Mouse (Mus musculus): ENCODE results near the gene Pdp2. TPM values are rescaled to one million over a fixed set of nuclear protein-coding genes. Genes with fewer than 3 reads are reported as not detected.
"Not testable (repeated sequence)": the region's sequence is repeated elsewhere in the genome, so short reads cannot be mapped to it uniquely, and the experiment has no call there.

The Pdp2 gene
- polyA plus RNA-seq, 1 experiment from 2014 or later, result 10.0 TPM

GRCm38 (mm10) chr8:104638010-104638409, 46.8 kb downstream of the Pdp2 start:
- H3K36me3 ChIP-seq (replicated peaks; ENCODE audit: insufficient read depth, low read length), result peaks cover 9% of the 10 kb centered on the region
- H3K4me2 ChIP-seq (ENCODE audit: low read depth, low read length), result no peak overlapping the region
- WGBS (ENCODE audit: insufficient replicate concordance), result 74% methylated on average over 6 of the region's 6 CpGs
- H3K27ac ChIP-seq (ENCODE audit: low read depth), result no peak overlapping the region
- ATAC-seq, result no peak
- no peaks in the 10 kb centered on the region for H3K27me3 ChIP-seq (ENCODE audit: insufficient read depth, low read length)
- no peak overlapping the region for H3K9ac ChIP-seq (replicated peaks)
- H3K4me1 ChIP-seq (ENCODE audit: insufficient read depth), result peaks cover 22% of the 10 kb centered on the region
- H3K9me3 ChIP-seq (ENCODE audit: low read length), result no peaks in the 10 kb centered on the region
- TF ChIP-seq CTCF (IDR thresholded peaks at IDR 0.05; ENCODE audit: low read depth), result no peak
- no peak for TF ChIP-seq EP300 (IDR thresholded peaks at IDR 0.05; ENCODE audit: low read depth)
- no peak overlapping the region for H3K4me3 ChIP-seq (ENCODE audit: low read depth, low read length)
- no peak for DNase-seq

- Histone ChIP-seq H3K36me3 (replicated peaks; ENCODE audit: insufficient read depth, low read length) (peaks cover 9% of the 10 kb centered on the region), H3K27me3 (ENCODE audit: insufficient read depth, low read length) (no peaks in the 10 kb centered on the region), H3K9ac (replicated peaks) (peak overlapping the region; percentile 78; the same call in 1 of the 2 replicates), H3K27ac (ENCODE audit: low read depth) (peak overlapping the region; percentile 64; the same call in 1 of the 2 replicates), H3K9me3 (ENCODE audit: low read length) (no peaks in the 10 kb centered on the region), H3K4me1 (ENCODE audit: insufficient read depth) (peaks cover 22% of the 10 kb centered on the region), H3K4me2 (ENCODE audit: low read depth, low read length) (peak overlapping the region; percentile 87), H3K4me3 (ENCODE audit: low read depth, low read length) (peak overlapping the region; percentile 81; the same call in 1 of the 2 replicates)
- 72% methylated on average over 7 of the region's 7 CpGs for WGBS (ENCODE audit: insufficient replicate concordance)
- TF ChIP-seq CTCF (IDR thresholded peaks at IDR 0.05; ENCODE audit: low read depth) (no peak), EP300 (IDR thresholded peaks at IDR 0.05; ENCODE audit: low read depth) (no peak)
- ATAC-seq (no peak), DNase-seq (no peak)
Observed at GRCm38 (mm10) chr8:104640241-104640640, 49.0 kb downstream of the Pdp2 start.

- ATAC-seq (peak; percentile 5; the same call in 1 of the 2 replicates), DNase-seq (peak; percentile 28)
- H3K4me1 ChIP-seq (ENCODE audit: insufficient read depth), result peaks cover 22% of the 10 kb centered on the region
- H3K9ac ChIP-seq (replicated peaks), result peak overlapping the region; percentile 78
- peak overlapping the region; percentile 64 for H3K27ac ChIP-seq (ENCODE audit: low read depth)
- no peaks in the 10 kb centered on the region for H3K9me3 ChIP-seq (ENCODE audit: low read length)
- H3K36me3 ChIP-seq (replicated peaks; ENCODE audit: insufficient read depth, low read length), result peaks cover 9% of the 10 kb centered on the region
- H3K4me3 ChIP-seq (ENCODE audit: low read depth, low read length), result peak overlapping the region; percentile 81
- peak overlapping the region; percentile 87 for H3K4me2 ChIP-seq (ENCODE audit: low read depth, low read length)
- TF ChIP-seq EP300 (IDR thresholded peaks at IDR 0.05; ENCODE audit: low read depth), result no peak
- TF ChIP-seq CTCF (IDR thresholded peaks at IDR 0.05; ENCODE audit: low read depth), result no peak
- WGBS (ENCODE audit: insufficient replicate concordance), result 7% methylated on average over 25 of the region's 25 CpGs
- no peaks in the 10 kb centered on the region for H3K27me3 ChIP-seq (ENCODE audit: insufficient read depth, low read length)
Observed at GRCm38 (mm10) chr8:104640831-104641370, 49.6 kb downstream of the Pdp2 start.

DNA sequence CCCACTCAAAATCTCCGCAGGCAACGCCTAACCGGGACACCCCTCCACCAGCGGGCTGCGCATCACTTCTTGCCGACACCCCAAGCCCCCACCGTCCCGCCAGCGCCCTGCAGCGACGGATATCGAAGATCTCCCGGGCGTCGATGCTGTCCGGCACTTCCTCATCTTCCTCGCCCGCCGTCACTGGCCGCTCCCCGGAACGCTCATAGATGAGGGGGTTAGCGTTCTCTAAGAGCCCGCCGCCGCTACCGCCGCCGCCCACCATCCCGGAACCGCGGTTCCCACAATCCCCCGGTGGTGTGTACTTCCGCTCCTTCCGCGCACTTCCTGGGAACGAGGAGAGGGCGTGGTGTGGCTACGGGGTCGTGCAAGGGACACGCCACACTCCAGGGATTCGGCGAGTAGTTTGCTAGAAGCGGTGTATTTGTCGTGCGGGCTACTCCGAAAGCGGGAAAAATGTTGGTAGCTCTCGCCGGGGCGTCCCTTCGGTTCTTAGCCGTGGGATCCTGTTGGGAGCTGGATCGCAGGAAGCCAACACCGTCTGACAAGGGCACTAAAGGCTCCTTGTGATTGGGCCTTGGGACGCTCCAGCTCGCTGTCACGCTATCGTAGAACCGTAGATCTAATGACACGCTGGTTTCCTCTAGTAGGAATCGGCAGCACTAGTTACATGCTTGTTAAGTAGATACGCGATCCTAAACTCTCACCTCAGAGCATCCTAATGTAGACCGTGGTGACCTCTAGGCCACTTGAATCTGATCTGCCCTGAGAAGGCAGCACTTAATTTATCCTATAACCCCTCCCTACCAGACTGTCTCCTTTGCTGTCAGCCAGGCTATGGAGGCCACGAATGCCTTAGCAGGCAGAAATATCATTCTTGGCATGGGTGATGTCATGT, 50.4 kb downstream of the Pdp2 start, which contains the start of gene Ciao2b:
TSS of gene Ciao2b (minus strand) at position 540 of the 898 bp plus-strand sequence.
- H3K9ac ChIP-seq (replicated peaks), result peak within 1 kb of the TSS; percentile 78
- no peak for TF ChIP-seq CTCF (IDR thresholded peaks at IDR 0.05; ENCODE audit: low read depth)
- H3K4me1 ChIP-seq (ENCODE audit: insufficient read depth), result peaks cover 22% of the 10 kb centered on the region
- under 1% methylated on average over 66 of the region's 66 CpGs for WGBS (ENCODE audit: insufficient replicate concordance)
- H3K4me3 ChIP-seq (ENCODE audit: low read depth, low read length), result peak within 1 kb of the TSS; percentile 81
- peak within 1 kb of the TSS; percentile 64 for H3K27ac ChIP-seq (ENCODE audit: low read depth)
- H3K36me3 ChIP-seq (replicated peaks; ENCODE audit: insufficient read depth, low read length), result peaks cover 9% of the 10 kb centered on the region
- ATAC-seq (peak; percentile 96), DNase-seq (peak; percentile 90)
- no peaks in the 10 kb centered on the region for H3K27me3 ChIP-seq (ENCODE audit: insufficient read depth, low read length)
- peak within 1 kb of the TSS; percentile 87 for H3K4me2 ChIP-seq (ENCODE audit: low read depth, low read length)
- H3K9me3 ChIP-seq (ENCODE audit: low read length), result no peaks in the 10 kb centered on the region

DNA sequence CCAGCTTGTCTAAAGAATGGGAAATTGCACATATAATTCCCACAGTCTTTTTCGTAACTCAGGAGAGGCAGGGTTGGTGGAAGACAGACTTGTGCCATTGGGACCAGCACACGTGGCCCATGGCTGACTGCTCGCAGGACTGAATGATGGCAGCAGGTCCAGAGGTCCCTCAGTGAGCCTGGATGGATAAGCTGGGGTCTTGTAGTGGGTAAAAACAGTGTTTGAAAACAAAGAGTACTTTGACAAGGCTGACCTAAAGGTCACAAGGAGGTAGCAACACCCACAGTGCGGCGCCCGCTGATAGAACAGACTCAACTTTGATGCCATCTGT, 51.0 kb downstream of the Pdp2 start:
- peak; percentile 10 for DNase-seq
- 81% methylated on average over 6 of the region's 6 CpGs for WGBS (ENCODE audit: insufficient replicate concordance)
- no peaks in the 10 kb centered on the region for H3K9me3 ChIP-seq (ENCODE audit: low read length)
- H3K4me2 ChIP-seq (ENCODE audit: low read depth, low read length), result peak overlapping the region; percentile 87
- peaks cover 22% of the 10 kb centered on the region for H3K4me1 ChIP-seq (ENCODE audit: insufficient read depth)
- peaks cover 8% of the 10 kb centered on the region for H3K36me3 ChIP-seq (replicated peaks; ENCODE audit: insufficient read depth, low read length)
- peak overlapping the region; percentile 81 for H3K4me3 ChIP-seq (ENCODE audit: low read depth, low read length)
- TF ChIP-seq EP300 (IDR thresholded peaks at IDR 0.05; ENCODE audit: low read depth) (no peak), CTCF (IDR thresholded peaks at IDR 0.05; ENCODE audit: low read depth) (no peak)
- H3K27me3 ChIP-seq (ENCODE audit: insufficient read depth, low read length), result no peaks in the 10 kb centered on the region
- H3K27ac ChIP-seq (ENCODE audit: low read depth), result no peak overlapping the region
- ATAC-seq, result no peak; the same call in 1 of the 2 replicates
- peak overlapping the region; percentile 78 for H3K9ac ChIP-seq (replicated peaks)

DNA sequence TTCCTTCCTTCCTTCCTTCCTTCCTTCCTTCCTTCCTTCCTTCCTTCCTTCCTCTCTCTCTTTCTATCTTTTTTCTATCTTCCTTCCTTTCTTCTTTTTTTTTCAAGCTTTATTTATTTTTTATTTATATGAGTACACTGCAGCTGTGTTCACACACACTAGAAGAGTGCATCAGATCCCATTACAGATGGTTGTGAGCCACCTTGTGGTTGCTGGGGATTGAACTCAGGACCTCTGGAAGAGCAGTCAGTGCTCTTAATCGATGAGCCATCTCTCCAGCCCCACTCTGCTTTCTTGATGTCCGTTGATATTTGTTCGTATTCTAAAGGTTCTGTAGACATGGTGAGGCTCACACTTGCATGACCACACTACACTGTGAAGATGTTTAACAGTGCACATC, 52.9 kb downstream of the Pdp2 start:
- WGBS (ENCODE audit: insufficient replicate concordance), result 62% methylated on average over 3 of the region's 3 CpGs
- H3K4me2 ChIP-seq (ENCODE audit: low read depth, low read length); H3K9me3 ChIP-seq (ENCODE audit: low read length); H3K36me3 ChIP-seq (replicated peaks; ENCODE audit: insufficient read depth, low read length); ATAC-seq; H3K9ac ChIP-seq (replicated peaks); H3K4me3 ChIP-seq (ENCODE audit: low read depth, low read length); H3K27me3 ChIP-seq (ENCODE audit: insufficient read depth, low read length); H3K27ac ChIP-seq (ENCODE audit: low read depth); DNase-seq: not testable (repeated sequence)
- peaks cover 19% of the 10 kb centered on the region for H3K4me1 ChIP-seq (ENCODE audit: insufficient read depth)

Other genes with a start within 250 kb of the Pdp2 start
- gene Cmtm4, start 195.6 kb upstream of the Pdp2 start, polyA plus RNA-seq (2015; fragmentation: Nextera tagmentation; extraction: Ambion mirVana), result 0.94 and 1.1 TPM in 2 replicates
- gene Dync1li2, start 148.4 kb upstream of the Pdp2 start, polyA plus RNA-seq (2015; fragmentation: Nextera tagmentation; extraction: Ambion mirVana), result 7.7 and 8.4 TPM in 2 replicates
- 0.05 and 0.06 TPM in 2 replicates for gene Terb1, start 81.5 kb upstream of the Pdp2 start, polyA plus RNA-seq (2015; fragmentation: Nextera tagmentation; extraction: Ambion mirVana)
- 24.3 and 24.4 TPM in 2 replicates for gene Nae1, start 56.8 kb upstream of the Pdp2 start, polyA plus RNA-seq (2015; fragmentation: Nextera tagmentation; extraction: Ambion mirVana)
- 2.1 and 3.5 TPM in 2 replicates for gene Car7, start 56.8 kb upstream of the Pdp2 start, polyA plus RNA-seq (2015; fragmentation: Nextera tagmentation; extraction: Ambion mirVana)
- 0.06 and 0.44 TPM in 2 replicates for gene Cdh16, start 32.9 kb downstream of the Pdp2 start, polyA plus RNA-seq (2015; fragmentation: Nextera tagmentation; extraction: Ambion mirVana)
- gene Rrad, start 39.9 kb downstream of the Pdp2 start, polyA plus RNA-seq (2015; fragmentation: Nextera tagmentation; extraction: Ambion mirVana), result 0.49 and 0.63 TPM in 2 replicates
- 32.0 and 34.9 TPM in 2 replicates for gene Ciao2b, start 50.5 kb downstream of the Pdp2 start, polyA plus RNA-seq (2015; fragmentation: Nextera tagmentation; extraction: Ambion mirVana)
- gene Ces2a, start 142.6 kb downstream of the Pdp2 start, polyA plus RNA-seq (2015; fragmentation: Nextera tagmentation; extraction: Ambion mirVana), result 150 and 159 TPM in 2 replicates
- 0.19 and 0.30 TPM in 2 replicates for gene Ces2b, start 240.1 kb downstream of the Pdp2 start, polyA plus RNA-seq (2015; fragmentation: Nextera tagmentation; extraction: Ambion mirVana)

Data from liver, postnatal 0 days (tissue).